Mouse (Mus musculus): Measurements from ENCODE around the gene Ugt1a7c. TPM values are rescaled to one million over a fixed set of nuclear protein-coding genes. Genes with fewer than 3 reads are reported as not detected.

Gene Ugt1a7c
- total and polyA plus RNA-seq, 3 experiments: 2.2 to 15.3 (median 11.1) TPM

- peaks cover 60 to 90% of the 10 kb centered on the region in 2 experiments for H3K36me3 ChIP-seq (replicated peaks in 1 of 2; ENCODE audit: control insufficient read depth in 1 of 2, insufficient read depth in 1 of 2, low read length in 1 of 2)
- peaks cover 12% of the 10 kb centered on the region for H3K9me3 ChIP-seq (replicated peaks; ENCODE audit: low read length)
- DNase-seq (ENCODE audit: extremely low read depth): no peak
- no peaks in the 10 kb centered on the region for H3K79me2 ChIP-seq (replicated peaks; ENCODE audit: control insufficient read depth, extremely low read depth, insufficient read depth, poor library complexity, severe bottlenecking)
- in situ Hi-C loops (cut with MboI; ENCODE audit: low pct_ligation_motif_present, low pct_unique_long_range_greater_than_20kb, low sequenced_read_pairs) (no loop called here), dilution Hi-C loops (cut with MboI; ENCODE audit: extremely low pct_ligation_motif_present, extremely low pct_unique_long_range_greater_than_20kb, low sequenced_read_pairs) (no loop called here)
- no peak overlapping the region for H3K27ac ChIP-seq (ENCODE audit: insufficient read depth, low read depth)
- H3K9ac ChIP-seq (ENCODE audit: insufficient read depth, low read depth): no peak overlapping the region
- no peaks in the 10 kb centered on the region for H3K27me3 ChIP-seq (replicated peaks)
- no peak overlapping the region for H3K4me3 ChIP-seq (replicated peaks in 1 of 3; ENCODE audit: low read depth in 2 of 3, low read length in 2 of 3, poor library complexity in 1 of 3)
- H3K4me1 ChIP-seq (ENCODE audit: control insufficient read depth in 1 of 2, insufficient read depth in 2 of 2): peaks cover 2 to 29% of the 10 kb centered on the region in 2 experiments; a peak in 3 of 4 replicates
- H3K4me2 ChIP-seq (ENCODE audit: insufficient read depth, low read depth, poor library complexity, severe bottlenecking): no peak overlapping the region
- TF ChIP-seq POLR2A (IDR thresholded peaks at IDR 0.05; ENCODE audit: low read depth, low read length) (no peak), E2F4 (IDR thresholded peaks at IDR 0.05; ENCODE audit: insufficient replicate concordance, low read depth, low read length) (no peak), TCF12 (IDR thresholded peaks at IDR 0.05; ENCODE audit: low read depth, low read length) (no peak), MEF2A (IDR thresholded peaks at IDR 0.05; ENCODE audit: borderline replicate concordance, low read depth, low read length) (no peak), CTCF (conservative IDR thresholded peaks at IDR 0.05 in 1 of 2, IDR thresholded peaks at IDR 0.05 in 1 of 2; ENCODE audit: low read depth in 2 of 2, low read length in 2 of 2) (no peak), POLR2AphosphoS2 (IDR thresholded peaks at IDR 0.05; ENCODE audit: low read depth, low read length) (no peak), ZC3H11A (IDR thresholded peaks at IDR 0.05; ENCODE audit: low read depth, low read length) (no peak), GABPA (IDR thresholded peaks at IDR 0.05; ENCODE audit: insufficient replicate concordance, low read depth, low read length) (no peak), CHD1 (IDR thresholded peaks at IDR 0.05; ENCODE audit: low read depth, low read length) (no peak), MXI1 (IDR thresholded peaks at IDR 0.05; ENCODE audit: low read depth, low read length) (no peak), MYC (IDR thresholded peaks at IDR 0.05; ENCODE audit: low read depth, low read length) (no peak), EP300 (IDR thresholded peaks at IDR 0.05; ENCODE audit: low read length) (no peak), JUN (IDR thresholded peaks at IDR 0.05; ENCODE audit: insufficient read depth, low read depth, low read length) (no peak), USF2 (conservative IDR thresholded peaks at IDR 0.05; ENCODE audit: low read depth, low read length) (no peak), SIN3A (IDR thresholded peaks at IDR 0.05; ENCODE audit: low read length) (no peak), ETS1 (conservative IDR thresholded peaks at IDR 0.05; ENCODE audit: low read depth, low read length) (no peak), PAX5 (IDR thresholded peaks at IDR 0.05; ENCODE audit: low read length) (no peak), NRF1 (IDR thresholded peaks at IDR 0.05; ENCODE audit: low read depth, low read length) (no peak), TBP (conservative IDR thresholded peaks at IDR 0.05; ENCODE audit: low read depth, low read length) (no peak), KAT2A (IDR thresholded peaks at IDR 0.05; ENCODE audit: insufficient replicate concordance, low read length) (no peak)
These were observed 168.9 kb downstream of the Ugt1a7c start for GRCm38 (mm10) chr1:88263778-88264177.

- dilution Hi-C loops (cut with MboI; ENCODE audit: extremely low pct_ligation_motif_present, extremely low pct_unique_long_range_greater_than_20kb, low sequenced_read_pairs): no loop called here
- H3K36me3 ChIP-seq (replicated peaks in 1 of 2; ENCODE audit: control insufficient read depth in 1 of 2, insufficient read depth in 1 of 2, low read length in 1 of 2): peaks cover 65 to 95% of the 10 kb centered on the region in 2 experiments
- in situ Hi-C loops (cut with MboI; ENCODE audit: low pct_ligation_motif_present, low pct_unique_long_range_greater_than_20kb, low sequenced_read_pairs): no loop called here
- no peak overlapping the region for H3K9ac ChIP-seq (ENCODE audit: insufficient read depth, low read depth)
- H3K4me1 ChIP-seq (ENCODE audit: control insufficient read depth in 1 of 2, insufficient read depth in 2 of 2): peaks cover 2 to 25% of the 10 kb centered on the region in 2 experiments; a peak in 3 of 4 replicates
- H3K27ac ChIP-seq (ENCODE audit: insufficient read depth, low read depth): no peak overlapping the region
- H3K79me2 ChIP-seq (replicated peaks; ENCODE audit: control insufficient read depth, extremely low read depth, insufficient read depth, poor library complexity, severe bottlenecking): no peaks in the 10 kb centered on the region
- no peak overlapping the region for H3K4me2 ChIP-seq (ENCODE audit: insufficient read depth, low read depth, poor library complexity, severe bottlenecking)
- DNase-seq (ENCODE audit: extremely low read depth): no peak
- H3K9me3 ChIP-seq (replicated peaks; ENCODE audit: low read length): peaks cover 14% of the 10 kb centered on the region
- H3K4me3 ChIP-seq (replicated peaks in 1 of 3; ENCODE audit: low read depth in 2 of 3, low read length in 2 of 3, poor library complexity in 1 of 3): no peak overlapping the region
- no peaks in the 10 kb centered on the region for H3K27me3 ChIP-seq (replicated peaks)
- no peak for TF ChIP-seq ETS1 (conservative IDR thresholded peaks at IDR 0.05; ENCODE audit: low read depth, low read length)
- TF ChIP-seq USF2 (conservative IDR thresholded peaks at IDR 0.05; ENCODE audit: low read depth, low read length): no peak
- no peak for TF ChIP-seq NELFE (IDR thresholded peaks at IDR 0.05; ENCODE audit: low read depth, low read length)
- no peak for TF ChIP-seq ZNF384 (IDR thresholded peaks at IDR 0.05; ENCODE audit: low read depth, low read length)
- no peak for TF ChIP-seq MAFK (IDR thresholded peaks at IDR 0.05; ENCODE audit: insufficient replicate concordance, low read length)
- no peak for TF ChIP-seq SIN3A (IDR thresholded peaks at IDR 0.05; ENCODE audit: low read length)
- TF ChIP-seq ZC3H11A (IDR thresholded peaks at IDR 0.05; ENCODE audit: low read depth, low read length): no peak
- TF ChIP-seq ELF1 (IDR thresholded peaks at IDR 0.05; ENCODE audit: low read depth, low read length): no peak
- no peak for TF ChIP-seq CTCF (conservative IDR thresholded peaks at IDR 0.05 in 1 of 2, IDR thresholded peaks at IDR 0.05 in 1 of 2; ENCODE audit: low read depth in 2 of 2, low read length in 2 of 2)
- TF ChIP-seq EP300 (IDR thresholded peaks at IDR 0.05; ENCODE audit: low read length): no peak
These were observed 169.5 kb downstream of the Ugt1a7c start for GRCm38 (mm10) chr1:88264237-88264868.

Data from CH12.LX (cell line).